Mouse (Mus musculus): ENCODE results near the gene Btbd18.

Btbd18 gene

DNA sequence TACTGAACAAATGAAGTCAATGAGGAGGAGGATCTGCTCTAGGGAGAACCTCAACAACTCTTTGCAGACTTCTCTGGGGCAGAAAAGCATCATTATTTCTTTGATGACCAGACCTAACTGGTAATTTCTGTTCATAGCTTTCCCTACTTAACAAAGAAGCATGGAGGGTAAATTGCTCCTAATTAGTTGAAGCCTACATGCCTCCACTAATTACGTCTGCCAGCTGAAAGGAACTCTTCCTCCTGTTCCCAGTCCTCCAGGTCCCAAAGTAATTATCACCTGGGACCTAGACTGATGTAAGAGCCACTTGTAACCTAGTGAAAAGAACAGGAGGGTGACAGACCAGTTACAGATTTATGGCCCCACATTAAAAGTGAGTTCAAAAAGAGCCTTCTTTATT lies 48.6 kb downstream of the Btbd18 start:
- DNase-seq, result no peak

DNA sequence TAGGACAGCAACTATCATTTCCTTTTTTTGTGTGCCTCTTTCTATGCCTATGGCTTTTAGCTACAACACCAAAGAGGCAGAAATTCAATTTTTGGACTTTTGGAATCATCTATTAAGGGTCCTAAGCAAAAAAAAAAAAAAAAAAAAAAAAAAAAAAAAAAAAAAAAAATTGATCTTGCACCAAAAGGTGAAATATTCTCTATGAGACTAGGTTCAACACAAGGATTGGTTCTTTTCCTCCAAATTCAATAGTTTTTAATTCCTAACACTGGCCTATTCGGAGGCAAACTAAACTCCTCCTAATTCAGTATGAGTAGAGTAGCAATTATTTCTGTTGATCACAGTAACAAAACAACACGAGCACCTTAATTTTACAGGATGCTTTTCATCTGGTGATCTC lies 53.0 kb downstream of the Btbd18 start:
- no peak for DNase-seq

DNA sequence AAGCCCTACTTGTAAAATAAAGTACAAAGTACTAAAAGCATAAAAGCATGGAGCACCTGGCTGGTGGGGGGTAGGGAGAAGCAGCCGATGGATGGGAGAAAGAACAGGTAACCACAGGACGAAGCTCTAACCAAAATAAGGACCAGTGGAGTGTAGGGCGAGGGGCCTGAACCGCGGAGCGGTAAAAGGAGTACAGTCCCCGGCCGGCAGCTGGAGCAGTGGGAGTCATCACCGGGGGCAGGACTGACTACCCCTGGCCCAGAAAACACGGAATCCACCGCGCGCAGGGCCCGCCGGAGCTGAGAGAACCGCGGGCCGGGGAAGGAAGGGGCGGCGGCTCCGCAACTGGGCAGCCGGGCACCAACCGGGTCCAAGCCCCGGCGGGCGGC lies 55.5 kb downstream of the Btbd18 start:
- no peak for DNase-seq

DNA sequence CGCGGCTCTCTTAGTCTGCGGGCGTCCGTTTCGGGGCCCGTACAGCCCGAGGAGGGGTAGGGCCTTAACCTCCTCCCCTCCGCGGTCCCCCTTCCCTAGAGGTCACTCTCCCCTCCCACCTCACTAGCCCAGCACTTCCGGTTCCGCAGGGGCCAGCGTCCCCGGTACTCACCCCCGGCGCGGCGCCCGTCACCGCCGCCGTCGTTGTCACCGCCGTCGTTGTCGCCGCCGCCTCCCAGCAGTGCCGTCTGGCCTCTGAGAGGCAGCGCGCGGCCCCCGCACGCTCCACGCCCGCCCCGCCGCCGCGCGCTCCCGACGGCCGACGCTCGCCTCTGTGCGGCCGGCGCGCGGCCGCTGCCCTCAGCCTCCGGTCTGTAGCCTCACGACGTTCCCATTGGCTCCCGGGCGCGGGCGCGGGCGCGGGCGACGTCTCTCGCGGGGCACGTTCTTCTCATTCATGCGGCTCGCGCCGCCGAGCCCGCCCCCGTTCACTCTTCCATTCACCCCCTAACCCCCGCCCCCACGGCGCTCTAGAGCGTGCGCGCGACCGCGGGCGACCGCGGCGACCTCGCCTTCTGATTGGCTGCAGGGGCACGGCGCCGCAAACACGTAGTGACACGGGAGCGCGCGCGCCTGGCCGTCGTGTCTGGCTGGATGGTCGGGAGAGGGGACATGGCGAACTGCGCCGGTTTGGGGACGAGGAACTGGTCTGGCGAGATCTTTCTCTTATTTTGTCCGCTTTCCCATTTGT lies 56.1 kb downstream of the Btbd18 start, which contains the start of gene Zdhhc5:
Zdhhc5 (minus strand) TSS at position 370 of the 751 bp plus-strand sequence.
- DNase-seq, result peak; percentile 99

DNA sequence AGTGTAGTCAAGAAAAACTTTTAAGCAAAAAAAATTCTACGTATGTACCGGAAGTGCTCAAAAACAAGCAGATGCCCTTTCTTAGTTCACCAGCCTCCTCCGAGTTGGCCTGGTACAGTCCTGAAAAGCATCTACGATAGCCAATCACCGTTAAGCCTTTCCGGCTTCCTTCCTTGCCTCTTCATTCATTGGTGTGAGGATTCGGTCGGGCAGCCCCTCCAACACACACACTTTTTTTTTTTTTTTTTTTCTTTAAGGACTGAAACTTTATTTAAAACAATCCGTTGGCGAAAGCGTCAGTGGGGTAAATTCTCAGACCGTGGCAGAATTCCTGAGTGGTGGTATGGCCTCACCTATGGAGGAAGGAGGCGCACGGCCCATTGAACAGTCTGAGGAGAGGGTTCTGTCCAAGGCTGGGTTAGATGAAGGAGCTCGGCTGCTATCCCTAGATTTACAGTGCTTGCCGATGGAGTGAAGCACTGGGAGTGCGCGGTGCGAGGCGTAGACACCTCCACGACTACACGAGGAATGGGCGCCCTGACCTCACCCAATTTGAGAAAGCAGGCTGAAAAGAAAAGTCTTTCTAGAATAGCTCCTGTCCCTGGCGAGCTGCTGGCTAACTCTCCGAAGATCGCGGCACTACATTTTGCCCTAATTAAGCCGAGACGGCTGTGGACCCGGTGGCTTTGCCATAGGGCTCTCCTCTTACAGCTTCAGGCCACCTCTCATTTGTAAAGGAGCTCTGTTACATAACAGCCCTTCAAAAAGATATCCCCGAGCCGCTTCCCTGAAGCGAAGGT lies 56.9 kb downstream of the Btbd18 start:
- DNase-seq, result peak; percentile 96

DNA sequence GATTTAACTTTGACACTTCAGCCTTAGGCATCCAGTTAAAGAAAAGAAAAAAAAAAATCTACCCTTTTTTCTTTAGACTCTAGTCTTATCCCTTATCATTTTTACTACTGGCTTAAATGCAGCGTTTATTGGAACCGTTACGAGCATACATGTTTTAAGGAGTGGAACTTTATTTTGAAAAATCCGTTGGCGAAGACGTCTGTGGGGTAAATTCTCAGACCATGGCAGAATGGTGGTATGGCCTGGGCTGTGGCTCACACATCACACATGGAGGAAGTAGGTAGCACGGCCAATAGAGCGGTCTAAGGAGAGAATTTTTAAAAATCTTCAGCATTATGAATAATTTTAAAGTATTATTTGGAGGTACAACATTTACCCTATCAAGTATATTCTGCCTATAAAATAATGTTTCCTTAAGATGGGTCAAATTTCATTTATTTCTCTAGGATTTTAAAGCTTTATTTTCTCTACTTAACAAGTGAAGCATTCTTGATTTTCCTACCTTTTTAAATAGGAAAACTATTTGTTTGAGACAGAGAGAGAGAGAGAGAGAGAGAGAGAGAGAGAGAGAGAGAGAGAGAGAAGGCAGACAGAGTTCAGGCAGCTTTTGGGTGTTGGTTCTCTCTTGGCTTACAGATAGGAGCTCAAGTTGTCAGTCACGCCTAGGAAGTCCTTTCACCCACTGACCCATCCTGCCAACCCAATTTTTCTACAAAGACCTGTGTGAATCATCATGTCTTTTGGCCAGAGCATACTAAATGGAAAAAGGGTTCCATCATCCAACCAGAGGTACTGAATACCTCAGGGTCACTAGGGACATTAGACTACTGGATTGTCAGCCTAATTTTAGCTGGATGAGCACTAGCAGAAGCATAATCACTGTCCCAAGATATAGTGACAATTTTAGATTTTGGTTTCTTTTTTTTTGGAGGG lies 57.8 kb downstream of the Btbd18 start:
- DNase-seq, result no peak

DNA sequence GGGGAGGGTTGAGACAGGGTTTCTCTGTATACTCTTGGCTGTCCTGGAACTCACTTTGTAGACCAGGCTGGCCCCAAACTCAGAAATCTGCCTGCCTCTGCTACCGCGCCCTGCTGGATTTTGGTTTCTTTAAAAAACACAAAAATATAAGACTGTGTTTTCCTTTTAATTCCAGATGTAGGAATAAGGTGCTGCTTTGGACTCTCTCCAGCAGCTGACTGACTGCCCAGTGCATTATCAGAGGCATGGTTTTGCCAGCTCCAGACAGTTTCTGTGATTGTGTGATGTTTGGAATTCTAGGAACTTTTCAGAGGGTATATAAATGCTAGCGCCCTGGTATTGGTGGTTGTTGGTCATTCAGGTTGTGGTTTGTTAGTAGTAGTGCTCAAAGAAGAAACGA lies 58.5 kb downstream of the Btbd18 start:
- no peak for DNase-seq

Data from kidney, adult 9 months (tissue).